Mouse (Mus musculus): ENCODE measurements around the gene Sdhaf2.

- no peak for TF ChIP-seq CTCF (IDR thresholded peaks at IDR 0.05; ENCODE audit: extremely low read depth, insufficient read length, insufficient replicate concordance, low read depth, low read length)
- TF ChIP-seq POLR2A (IDR thresholded peaks at IDR 0.05; ENCODE audit: low read depth, low read length) = no peak
These were observed 2.4 kb downstream of the Sdhaf2 start for GRCm38 (mm10) chr19:10523483-10524080.
